Mouse (Mus musculus): Measurements from ENCODE around the gene Tlr4. TPM values are rescaled to one million over a fixed set of nuclear protein-coding genes. Genes with fewer than 3 reads are reported as not detected.

Gene Tlr4
- total RNA-seq (2022), result 1 to 10 TPM; 3.0 to 7.6 (median 4.3) TPM

- peak; percentile 61 to 69 for DNase-seq (ENCODE audit: low spot score in 2 of 2)
Measured at GRCm38 (mm10) chr4:66827463-66828162, at the start of gene Tlr4. Gene Tlr4 (plus strand): TSS chr4:66827584.

- DNase-seq (ENCODE audit: low spot score in 2 of 2), result no peak
Measured at GRCm38 (mm10) chr4:66794283-66794682, 33.1 kb upstream of the Tlr4 start.

- DNase-seq (ENCODE audit: low spot score in 2 of 2), result no peak
Measured at GRCm38 (mm10) chr4:66796683-66797082, 30.7 kb upstream of the Tlr4 start.

GRCm38 (mm10) chr4:66804552-66805301, 22.7 kb upstream of the Tlr4 start:
- no peak for DNase-seq (ENCODE audit: low spot score in 2 of 2)

- no peak for DNase-seq (ENCODE audit: low spot score in 2 of 2)
Measured at GRCm38 (mm10) chr4:66805747-66806146, 21.6 kb upstream of the Tlr4 start.

GRCm38 (mm10) chr4:66816364-66817026, 10.9 kb upstream of the Tlr4 start:
- no peak for DNase-seq (ENCODE audit: low spot score in 2 of 2)

- no peak for DNase-seq (ENCODE audit: low spot score in 2 of 2)
Measured at GRCm38 (mm10) chr4:66821171-66821570, 6.2 kb upstream of the Tlr4 start.

GRCm38 (mm10) chr4:66821764-66822163, 5.6 kb upstream of the Tlr4 start:
- DNase-seq (ENCODE audit: low spot score in 2 of 2), result no peak

GRCm38 (mm10) chr4:66828163-66828668, 832 bp downstream of the Tlr4 start:
- no peak for DNase-seq (ENCODE audit: low spot score in 2 of 2)

- DNase-seq (ENCODE audit: low spot score in 2 of 2), result no peak
Measured at GRCm38 (mm10) chr4:66828686-66829085, 1.3 kb downstream of the Tlr4 start.

GRCm38 (mm10) chr4:66838071-66838470, 10.7 kb downstream of the Tlr4 start:
- DNase-seq (ENCODE audit: low spot score in 2 of 2), result no peak

GRCm38 (mm10) chr4:66843255-66843654, 15.9 kb downstream of the Tlr4 start:
- DNase-seq (ENCODE audit: low spot score in 2 of 2), result no peak

GRCm38 (mm10) chr4:66852011-66852410, 24.6 kb downstream of the Tlr4 start:
- DNase-seq (ENCODE audit: low spot score in 2 of 2), result no peak

- DNase-seq (ENCODE audit: low spot score in 2 of 2), result no peak
Measured at GRCm38 (mm10) chr4:66856992-66857391, 29.6 kb downstream of the Tlr4 start.

- DNase-seq (ENCODE audit: low spot score in 2 of 2), result no peak
Measured at GRCm38 (mm10) chr4:66869919-66870318, 42.5 kb downstream of the Tlr4 start.

GRCm38 (mm10) chr4:66872026-66872425, 44.6 kb downstream of the Tlr4 start:
- DNase-seq (ENCODE audit: low spot score in 2 of 2), result no peak

- DNase-seq (ENCODE audit: low spot score in 2 of 2), result no peak
Measured at GRCm38 (mm10) chr4:66873342-66873741, 46.0 kb downstream of the Tlr4 start.

- DNase-seq (ENCODE audit: low spot score in 2 of 2), result no peak
Measured at GRCm38 (mm10) chr4:66875751-66876150, 48.4 kb downstream of the Tlr4 start.

GRCm38 (mm10) chr4:66877609-66878008, 50.2 kb downstream of the Tlr4 start:
- DNase-seq (ENCODE audit: low spot score in 2 of 2), result no peak

GRCm38 (mm10) chr4:66881496-66881895, 54.1 kb downstream of the Tlr4 start:
- no peak for DNase-seq (ENCODE audit: low spot score in 2 of 2)

- no peak for DNase-seq (ENCODE audit: low spot score in 2 of 2)
Measured at GRCm38 (mm10) chr4:66883264-66883663, 55.9 kb downstream of the Tlr4 start.

- DNase-seq (ENCODE audit: low spot score in 2 of 2), result peak in 1 of 2 experiments; percentile 3
Measured at GRCm38 (mm10) chr4:66894547-66894946, 67.2 kb downstream of the Tlr4 start.

Measured in gastrocnemius, adult 8-10 months (tissue).